Mouse (Mus musculus): ENCODE data around the gene Reck.
A peak's percentile ranks its signal among the peaks of the same experiment; 100 is the strongest.

The Reck gene

GRCm38 (mm10) chr4:43906443-43906842, 31.1 kb downstream of the Reck start:
- no peak for DNase-seq (ENCODE audit: low spot score)

- no peak for DNase-seq (ENCODE audit: low spot score)
These were observed 42.9 kb downstream of the Reck start for GRCm38 (mm10) chr4:43918221-43918620.

- DNase-seq (ENCODE audit: low spot score): no peak
These were observed 45.3 kb downstream of the Reck start for GRCm38 (mm10) chr4:43920602-43921001.

GRCm38 (mm10) chr4:43925125-43925524, 49.8 kb downstream of the Reck start:
- no peak for DNase-seq (ENCODE audit: low spot score)

GRCm38 (mm10) chr4:43925779-43926178, 50.4 kb downstream of the Reck start:
- DNase-seq (ENCODE audit: low spot score): peak; percentile 64

- no peak for DNase-seq (ENCODE audit: low spot score)
These were observed 52.5 kb downstream of the Reck start for GRCm38 (mm10) chr4:43927826-43928225.

GRCm38 (mm10) chr4:43931877-43932276, 56.5 kb downstream of the Reck start:
- DNase-seq (ENCODE audit: low spot score): no peak

GRCm38 (mm10) chr4:43936186-43936585, 60.9 kb downstream of the Reck start:
- DNase-seq (ENCODE audit: low spot score): no peak

GRCm38 (mm10) chr4:43936749-43937674, 61.7 kb downstream of the Reck start:
- no peak for DNase-seq (ENCODE audit: low spot score)

- DNase-seq (ENCODE audit: low spot score): no peak
These were observed 66.0 kb downstream of the Reck start for GRCm38 (mm10) chr4:43941315-43941714.

- no peak for DNase-seq (ENCODE audit: low spot score)
These were observed 67.1 kb downstream of the Reck start for GRCm38 (mm10) chr4:43942421-43942820.

- no peak for DNase-seq (ENCODE audit: low spot score)
These were observed 72.2 kb downstream of the Reck start for GRCm38 (mm10) chr4:43947571-43947970.

GRCm38 (mm10) chr4:43957292-43957845, 82.0 kb downstream of the Reck start, which contains the start of gene Glipr2:
Gene Glipr2 (plus strand): TSS chr4:43957401.
- DNase-seq (ENCODE audit: low spot score): peak; percentile 61

- DNase-seq (ENCODE audit: low spot score): no peak
These were observed 82.6 kb downstream of the Reck start for GRCm38 (mm10) chr4:43957846-43958461.

- no peak for DNase-seq (ENCODE audit: low spot score)
These were observed 84.3 kb downstream of the Reck start for GRCm38 (mm10) chr4:43959523-43960179.

GRCm38 (mm10) chr4:43960207-43960606, 84.9 kb downstream of the Reck start:
- DNase-seq (ENCODE audit: low spot score): no peak

GRCm38 (mm10) chr4:43964326-43964833, 89.0 kb downstream of the Reck start:
- no peak for DNase-seq (ENCODE audit: low spot score)

- DNase-seq (ENCODE audit: low spot score): no peak
These were observed 89.8 kb downstream of the Reck start for GRCm38 (mm10) chr4:43964951-43965684.

- DNase-seq (ENCODE audit: low spot score): no peak
These were observed 90.7 kb downstream of the Reck start for GRCm38 (mm10) chr4:43965856-43966535.

GRCm38 (mm10) chr4:43968650-43969049, 93.3 kb downstream of the Reck start:
- peak; percentile 43 for DNase-seq (ENCODE audit: low spot score)

GRCm38 (mm10) chr4:43969373-43969772, 94.0 kb downstream of the Reck start:
- no peak for DNase-seq (ENCODE audit: low spot score)
